In the genomic region with DNA sequence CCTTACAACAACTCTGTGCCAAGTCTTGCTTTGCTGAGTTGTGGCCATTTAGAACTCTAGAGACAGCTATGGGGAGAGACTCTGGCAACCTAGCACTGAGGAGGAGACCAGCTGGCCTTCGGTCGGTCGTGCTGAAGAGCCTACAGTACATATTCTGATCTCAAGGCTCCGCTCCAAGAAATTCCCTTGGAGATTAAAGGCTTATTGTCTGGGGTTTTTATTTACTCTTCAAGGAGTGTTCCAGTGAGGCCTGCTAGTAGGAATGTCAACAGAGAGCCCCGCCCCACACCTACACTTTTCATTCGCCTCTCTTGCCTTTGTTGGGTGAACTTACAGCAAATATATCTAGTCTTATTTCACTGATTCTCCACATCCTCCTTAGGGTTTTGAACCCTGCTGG, we compare ENCODE assay signal across 31 mouse cellular contexts. TPM values are rescaled to one million over a fixed set of nuclear protein-coding genes. Genes with fewer than 3 reads are reported as not detected.
DNase-seq lines count a peak whose midpoint lies in the region; ATAC-seq and TF ChIP-seq lines count a peak whose summit lies in the region.
"Had no signal": no experiment of that assay in that cellular context is flagged by ENCODE, and none has a peak within 500 bp of the region (broad histone marks: within the 10 kb centered on the region; RNA-seq: fewer than 3 reads in every experiment).

No protein-coding gene starts in this region.

- H3K27me3 ChIP-seq in intestine, embryonic 14.5 days (replicated peaks; ENCODE audit: control insufficient read depth, insufficient read depth, low read length) = no peaks in the 10 kb centered on the region
- H3K27me3 ChIP-seq in intestine, postnatal 0 days (replicated peaks; ENCODE audit: control insufficient read depth, insufficient read depth, low read length) = no peaks in the 10 kb centered on the region
- no peaks in the 10 kb centered on the region for H3K27me3 ChIP-seq in stomach, embryonic 16.5 days (ENCODE audit: control insufficient read depth, insufficient read depth, low read length)
- peaks cover 18% of the 10 kb centered on the region for H3K27me3 ChIP-seq in liver, embryonic 12.5 days (replicated peaks)
- peaks cover 14% of the 10 kb centered on the region for H3K27me3 ChIP-seq in kidney, embryonic 15.5 days

- peak; percentile 54 for DNase-seq in intestine, embryonic 14.5 days (ENCODE audit: low spot score)
- DNase-seq in lung, postnatal 14 days = peak; percentile 35
- DNase-seq in adrenal gland, adult 2 months = no peak
- DNase-seq: adrenal gland, postnatal 25 days; cerebellum, adult 9-10 months; gastrocnemius, adult 2 months; heart, postnatal 10 days; kidney, adult 18-20 months; left cerebral cortex, postnatal 4 days; liver; midbrain, embryonic 14.5 days; right cerebral cortex, postnatal 14 days; thymus, postnatal 25 days had no signal

- H3K4me1 ChIP-seq in intestine, embryonic 14.5 days (replicated peaks; ENCODE audit: control insufficient read depth, insufficient read depth, low read length) = no peaks in the 10 kb centered on the region
- H3K4me1 ChIP-seq in intestine, postnatal 0 days (replicated peaks; ENCODE audit: control insufficient read depth, insufficient read depth, low read length) = no peaks in the 10 kb centered on the region
- H3K4me1 ChIP-seq in stomach, embryonic 16.5 days (ENCODE audit: control insufficient read depth, insufficient read depth, low read length) = 0 out of 2 replicates have a peak, but pooled peaks cover 2% of the 10 kb centered on the region
- no peaks in the 10 kb centered on the region for H3K4me1 ChIP-seq in liver, embryonic 12.5 days
- H3K4me1 ChIP-seq in kidney, embryonic 15.5 days = no peaks in the 10 kb centered on the region
- H3K4me1 ChIP-seq: forebrain, embryonic 10.5 days; heart, embryonic 12.5 days; hindbrain, embryonic 10.5 days had no signal

- H3K4me3 ChIP-seq in intestine, embryonic 14.5 days (ENCODE audit: low read depth, low read length) = no peak overlapping the region
- H3K4me3 ChIP-seq in intestine, postnatal 0 days (ENCODE audit: low read depth, low read length) = no peak overlapping the region
- no peak overlapping the region for H3K4me3 ChIP-seq in stomach, embryonic 16.5 days (replicated peaks; ENCODE audit: low read length)
- H3K4me3 ChIP-seq in liver, embryonic 12.5 days = no peak overlapping the region
- no peak overlapping the region for H3K4me3 ChIP-seq in kidney, embryonic 15.5 days (replicated peaks)
- H3K4me3 ChIP-seq: forebrain, embryonic 10.5 days; gastrocnemius, adult 2 months; heart, embryonic 12.5 days; hindbrain, embryonic 10.5 days; left cerebral cortex, adult 2 months had no signal

- H3K36me3 ChIP-seq in intestine, embryonic 14.5 days (ENCODE audit: control insufficient read depth, insufficient read depth, low read length) = no peaks in the 10 kb centered on the region
- no peaks in the 10 kb centered on the region for H3K36me3 ChIP-seq in intestine, postnatal 0 days (ENCODE audit: control insufficient read depth, insufficient read depth)
- no peaks in the 10 kb centered on the region for H3K36me3 ChIP-seq in stomach, embryonic 16.5 days (ENCODE audit: control insufficient read depth, insufficient read depth, low read length)
- H3K36me3 ChIP-seq in liver, embryonic 12.5 days = no peaks in the 10 kb centered on the region
- no peaks in the 10 kb centered on the region for H3K36me3 ChIP-seq in kidney, embryonic 15.5 days
- H3K36me3 ChIP-seq: forebrain, embryonic 10.5 days; heart, embryonic 12.5 days; hindbrain, embryonic 10.5 days had no signal

- H3K27ac ChIP-seq in intestine, embryonic 14.5 days (ENCODE audit: low read depth) = 0 out of 2 replicates have a peak overlapping the region, but pooled peaks have one; percentile 33
- H3K27ac ChIP-seq in intestine, postnatal 0 days (ENCODE audit: low read depth, low read length) = no peak overlapping the region
- H3K27ac ChIP-seq in stomach, embryonic 16.5 days (ENCODE audit: low read length) = peak overlapping the region; percentile 66; the same call in 1 of the 2 replicates
- no peak overlapping the region for H3K27ac ChIP-seq in liver, embryonic 12.5 days
- no peak overlapping the region for H3K27ac ChIP-seq in kidney, embryonic 15.5 days
- H3K27ac ChIP-seq: forebrain, embryonic 10.5 days; gastrocnemius, adult 2 months; hindbrain, embryonic 10.5 days; kidney, postnatal 0 days; left cerebral cortex, adult 2 months had no signal

- WGBS in intestine, embryonic 14.5 days = 47% methylated on average over 6 of the region's 6 CpGs
- 31% methylated on average over 6 of the region's 6 CpGs for WGBS in intestine, postnatal 0 days
- WGBS in stomach, embryonic 16.5 days = 34% methylated on average over 6 of the region's 6 CpGs
- WGBS in liver, embryonic 12.5 days (ENCODE audit: insufficient replicate concordance) = 46% methylated on average over 6 of the region's 6 CpGs
- 71% methylated on average over 6 of the region's 6 CpGs for WGBS in kidney, embryonic 15.5 days

- ATAC-seq in intestine, embryonic 14.5 days (replicated peaks; ENCODE audit: low FRiP score, low TSS enrichment, low read depth) = peak; percentile 87
- ATAC-seq in intestine, postnatal 0 days = peak; percentile 69
- peak; percentile 83 for ATAC-seq in stomach, embryonic 16.5 days (ENCODE audit: insufficient read depth, low FRiP score)
- ATAC-seq in liver, embryonic 12.5 days = no peak
- no peak for ATAC-seq in kidney, embryonic 15.5 days (replicated peaks; ENCODE audit: low FRiP score)
- ATAC-seq: hindbrain, embryonic 16.5 days had no signal

- H3K9me3 ChIP-seq in intestine, embryonic 14.5 days (ENCODE audit: control insufficient read depth, low read length) = no peaks in the 10 kb centered on the region
- H3K9me3 ChIP-seq in intestine, postnatal 0 days (ENCODE audit: control insufficient read depth) = no peaks in the 10 kb centered on the region
- H3K9me3 ChIP-seq in stomach, embryonic 16.5 days (replicated peaks; ENCODE audit: control insufficient read depth, low read length) = no peaks in the 10 kb centered on the region
- H3K9me3 ChIP-seq in liver, embryonic 12.5 days (replicated peaks) = no peaks in the 10 kb centered on the region
- H3K9me3 ChIP-seq in kidney, embryonic 15.5 days (replicated peaks) = no peaks in the 10 kb centered on the region
- H3K9me3 ChIP-seq: forebrain, embryonic 10.5 days; heart, embryonic 12.5 days; hindbrain, embryonic 10.5 days had no signal

- TF ChIP-seq CTCF in intestine, postnatal 0 days (IDR thresholded peaks at IDR 0.05; ENCODE audit: low read depth) = no peak

- no peak overlapping the region for H3K4me2 ChIP-seq in intestine, embryonic 14.5 days (ENCODE audit: low read length)
- no peak overlapping the region for H3K4me2 ChIP-seq in intestine, postnatal 0 days (replicated peaks; ENCODE audit: low read depth)
- no peak overlapping the region for H3K4me2 ChIP-seq in stomach, embryonic 16.5 days (ENCODE audit: low read depth, low read length)
- no peak overlapping the region for H3K4me2 ChIP-seq in liver, embryonic 12.5 days
- H3K4me2 ChIP-seq in kidney, embryonic 15.5 days = no peak overlapping the region
- H3K4me2 ChIP-seq: heart, embryonic 12.5 days had no signal

- no peak overlapping the region for H3K9ac ChIP-seq in intestine, embryonic 14.5 days (ENCODE audit: low read length)
- no peak overlapping the region for H3K9ac ChIP-seq in intestine, postnatal 0 days (ENCODE audit: low read depth, low read length)
- H3K9ac ChIP-seq in stomach, embryonic 16.5 days (ENCODE audit: low read length) = no peak overlapping the region
- no peak overlapping the region for H3K9ac ChIP-seq in liver, embryonic 12.5 days
- H3K9ac ChIP-seq in kidney, embryonic 15.5 days = no peak overlapping the region
- H3K9ac ChIP-seq: heart, embryonic 12.5 days had no signal

RNA-seq across cellular contexts. Expression of a gene that starts 18.7 kb away (rescaled TPM):
- polyA plus RNA-seq in intestine, embryonic 14.5 days (2014; fragmentation: Nextera tagmentation; extraction: Ambion mirVana) = not detected in 2 replicates
- polyA plus RNA-seq in intestine, postnatal 0 days (2015; fragmentation: Nextera tagmentation; extraction: Ambion mirVana) = 0.13 and 0.29 TPM in 2 replicates
- 0.19 and 0.35 TPM in 2 replicates for polyA plus RNA-seq in stomach, embryonic 16.5 days (2015; fragmentation: Nextera tagmentation; extraction: Ambion mirVana)
- 0.06 TPM in 1 of 2 replicates, not detected in the other for polyA plus RNA-seq in liver, embryonic 12.5 days (2016; fragmentation: Nextera tagmentation; extraction: Ambion mirVana)
- not detected in 2 replicates for polyA plus RNA-seq in kidney, embryonic 15.5 days (2015; fragmentation: Nextera tagmentation; extraction: Ambion mirVana)
- total RNA-seq in adrenal gland, adult 2 months (2021) = 10 to 100 TPM; 16.1 to 54.8 TPM
- polyA plus RNA-seq in adrenal gland, adult 2 months (2012; rRNA removed) = 0.18 and 0.37 TPM in 2 replicates
- total RNA-seq: gastrocnemius, adult 2 months; granulocyte monocyte progenitor cell, adult 5-6 weeks; layer of hippocampus, postnatal 10 days; left cerebral cortex, postnatal 4 days; megakaryocyte, adult 5-6 weeks; MEL had no signal
- polyA plus RNA-seq: brain, embryonic 14.5 days; C2C12; forebrain, embryonic 10.5 days; frontal cortex, adult 2 months; heart, embryonic 12.5 days; hindbrain, embryonic 10.5 days; hindbrain, embryonic 16.5 days; kidney, postnatal 0 days; midbrain, embryonic 14.5 days; neural tube, embryonic 11.5 days had no signal

Comparison
In these comparisons a context has a peak if more than half of its experiments do, and no peak if none do; other contexts are left out.
1. H3K27ac ChIP-seq: peak in intestine, embryonic 14.5 days (single experiment) and stomach, embryonic 16.5 days (single experiment); none in intestine, postnatal 0 days (single experiment), liver, embryonic 12.5 days (single experiment) and kidney, embryonic 15.5 days (single experiment).
2. ATAC-seq: peak in intestine, embryonic 14.5 days (single experiment), intestine, postnatal 0 days (single experiment) and stomach, embryonic 16.5 days (single experiment); none in liver, embryonic 12.5 days (single experiment) and kidney, embryonic 15.5 days (single experiment).